Mouse (Mus musculus) kidney, postnatal 0 days (tissue): Measurements from ENCODE around the gene Usp10. TPM values are rescaled to one million over a fixed set of nuclear protein-coding genes. Genes with fewer than 3 reads are reported as not detected.

Experiments used
- ATAC-seq: fragments of 200-750 bp; cut with Nextera tagmentation; replicated peaks from 2 replicates; pipeline ENCODE4 v1.8.0; 2017; ENCODE audit warnings: low read depth, moderate number of reproducible peaks, moderate TSS enrichment, moderate library complexity; ENCODE audit not compliant: low FRiP score
- DNase-seq: peaks from one replicate; pipeline ENCODE4 v3.0.0-alpha.2; 2016; ENCODE audit warnings: low spot score
- H3K27ac ChIP-seq: fragments of 300-500 bp; sonication (generic); 2 replicates; pipeline ENCODE4 v1.5.1; 2014; ENCODE audit warnings: mild to moderate bottlenecking
- H3K27me3 ChIP-seq: fragments of 300-500 bp; sonication (generic); 2 replicates; pipeline ENCODE4 v1.6.1; 2014; ENCODE audit warnings: low read length, mixed read lengths; ENCODE audit not compliant: insufficient read depth
- H3K36me3 ChIP-seq: fragments of 300-500 bp; sonication (generic); 2 replicates; pipeline ENCODE4 v1.6.1; 2014; ENCODE audit warnings: low read length, mixed read lengths; ENCODE audit not compliant: insufficient read depth
- H3K4me1 ChIP-seq: fragments of 300-500 bp; sonication (generic); replicated peaks from 2 replicates; pipeline ENCODE4 v1.6.1; 2014; ENCODE audit warnings: antibody characterized with exemption, low read length, mixed read lengths; ENCODE audit not compliant: insufficient read depth
- H3K4me2 ChIP-seq: fragments of 300-500 bp; sonication (generic); 2 replicates; pipeline ENCODE4 v1.6.1; 2014; ENCODE audit warnings: mild to moderate bottlenecking, low read length, moderate library complexity, mixed read lengths
- H3K4me3 ChIP-seq: fragments of 300-500 bp; sonication (generic); replicated peaks from 2 replicates; pipeline ENCODE4 v1.5.1; 2014; ENCODE audit warnings: low read depth, low read length
- H3K9ac ChIP-seq: fragments of 300-500 bp; sonication (generic); 2 replicates; pipeline ENCODE4 v1.6.1; 2014; ENCODE audit warnings: low read depth, low read length
- H3K9me3 ChIP-seq: fragments of 300-500 bp; sonication (generic); replicated peaks from 2 replicates; pipeline ENCODE4 v1.6.1; 2016; ENCODE audit warnings: low read length, inconsistent platforms, mixed read lengths
- CTCF ChIP-seq: IDR thresholded peaks from 2 replicates; pipeline ENCODE4 v1.5.1; 2016; ENCODE audit warnings: antibody characterized with exemption, low read depth, mild to moderate bottlenecking, moderate library complexity
- WGBS: fragments of 180-500 bp; shearing (Covaris S2); extraction: QIAGEN DNeasy Blood & Tissue Kit; methylation state at CpG from one replicate; pipeline ENCODE4 v1.1.7; 2014; 5-methylcytosine and 5-hydroxymethylcytosine counted together
- polyA plus RNA-seq: library from polyadenylated mRNA; unstranded; fragments of >200 nt; fragmentation: Nextera tagmentation; extraction: Ambion mirVana; gene quantifications from 2 replicates; pipeline ENCODE4 v1.2.1, GENCODE M21; 2015

The Usp10 gene
- polyA plus RNA-seq, 1 experiment from 2014 or later: 97.5 TPM

GRCm38 (mm10) chr8:119897933-119898332, 12.2 kb upstream of the Usp10 start:
- WGBS: 15% methylated on average over 13 of the region's 13 CpGs
- Histone ChIP-seq H3K27ac (no peak overlapping the region), H3K27me3 (no peaks in the 10 kb centered on the region), H3K4me1 (0 out of 2 replicates have a peak, but pooled peaks cover 12% of the 10 kb centered on the region), H3K36me3 (no peaks in the 10 kb centered on the region), H3K9ac (0 out of 2 replicates have a peak overlapping the region, but pooled peaks have one; percentile 15), H3K4me3 (no peak overlapping the region), H3K4me2 (no peak overlapping the region), H3K9me3 (no peaks in the 10 kb centered on the region)
- ATAC-seq: no peak
- no peak for DNase-seq
- no peak for TF ChIP-seq CTCF

GRCm38 (mm10) chr8:119901349-119901748, 8.8 kb upstream of the Usp10 start:
- Histone ChIP-seq H3K4me2 (no peak overlapping the region), H3K4me1 (0 out of 2 replicates have a peak, but pooled peaks cover 12% of the 10 kb centered on the region), H3K9me3 (no peaks in the 10 kb centered on the region), H3K36me3 (no peaks in the 10 kb centered on the region), H3K27ac (no peak overlapping the region), H3K9ac (no peak overlapping the region), H3K4me3 (no peak overlapping the region), H3K27me3 (no peaks in the 10 kb centered on the region)
- WGBS: 52% methylated on average over 3 of the region's 3 CpGs
- ATAC-seq: peak; percentile 73
- no peak for TF ChIP-seq CTCF
- peak; percentile 35 for DNase-seq

- H3K4me1 ChIP-seq: 0 out of 2 replicates have a peak, but pooled peaks cover 12% of the 10 kb centered on the region
- WGBS: 66% methylated on average over 8 of the region's 8 CpGs
- no peak for DNase-seq
Measured at GRCm38 (mm10) chr8:119901952-119902351, 8.2 kb upstream of the Usp10 start.

GRCm38 (mm10) chr8:119904323-119904911, 5.7 kb upstream of the Usp10 start:
- DNase-seq (no peak), ATAC-seq (no peak)
- H3K36me3 ChIP-seq: no peaks in the 10 kb centered on the region
- H3K4me1 ChIP-seq: 0 out of 2 replicates have a peak, but pooled peaks cover 7% of the 10 kb centered on the region
- WGBS: 43% methylated on average over 12 of the region's 12 CpGs
- H3K4me2 ChIP-seq: no peak overlapping the region
- no peak overlapping the region for H3K9ac ChIP-seq
- H3K27ac ChIP-seq: no peak overlapping the region
- no peak overlapping the region for H3K4me3 ChIP-seq
- no peaks in the 10 kb centered on the region for H3K27me3 ChIP-seq
- no peaks in the 10 kb centered on the region for H3K9me3 ChIP-seq
- no peak for TF ChIP-seq CTCF

More at GRCm38 (mm10) chr8:119901952-119902351, 8.2 kb upstream of the Usp10 start:
- H3K27ac ChIP-seq: no peak overlapping the region
- no peak overlapping the region for H3K9ac ChIP-seq
- TF ChIP-seq CTCF: no peak
- no peaks in the 10 kb centered on the region for H3K9me3 ChIP-seq
- no peak overlapping the region for H3K4me3 ChIP-seq
- no peak overlapping the region for H3K4me2 ChIP-seq
- H3K36me3 ChIP-seq: no peaks in the 10 kb centered on the region
- no peaks in the 10 kb centered on the region for H3K27me3 ChIP-seq
- no peak for ATAC-seq

- 0% methylated on average over 59 of the region's 97 CpGs for WGBS
- peak; percentile 94 for ATAC-seq
- peak; percentile 94 for DNase-seq
- H3K4me1 ChIP-seq: peaks cover 36% of the 10 kb centered on the region
- no peak for TF ChIP-seq CTCF
- peak within 1 kb of the TSS; percentile 82 for H3K4me3 ChIP-seq
- H3K9ac ChIP-seq: peak within 1 kb of the TSS; percentile 90
- H3K27me3 ChIP-seq: no peaks in the 10 kb centered on the region
- H3K4me2 ChIP-seq: peak within 1 kb of the TSS; percentile 93
- no peaks in the 10 kb centered on the region for H3K36me3 ChIP-seq
- H3K27ac ChIP-seq: peak within 1 kb of the TSS; percentile 90
- H3K9me3 ChIP-seq: no peaks in the 10 kb centered on the region
Measured at GRCm38 (mm10) chr8:119910547-119911257, 542 bp downstream of the Usp10 start, which contains the start of gene Gm20388. Gene Gm20388, plus strand, starts transcription at chr8:119910841.

- peaks cover 41% of the 10 kb centered on the region for H3K4me1 ChIP-seq
- under 1% methylated on average over 30 of the region's 30 CpGs for WGBS
Measured at GRCm38 (mm10) chr8:119911258-119911962, 1.2 kb downstream of the Usp10 start.

More at GRCm38 (mm10) chr8:119911258-119911962, 1.2 kb downstream of the Usp10 start:
- no peak; the same call in 1 of the 2 replicates for ATAC-seq
- TF ChIP-seq CTCF: no peak
- peak overlapping the region; percentile 90 for H3K9ac ChIP-seq
- peak overlapping the region; percentile 93 for H3K4me2 ChIP-seq
- H3K36me3 ChIP-seq: no peaks in the 10 kb centered on the region
- peak overlapping the region; percentile 90 for H3K27ac ChIP-seq
- H3K4me3 ChIP-seq: peak overlapping the region; percentile 82
- no peaks in the 10 kb centered on the region for H3K27me3 ChIP-seq
- DNase-seq: peak; percentile 58
- no peaks in the 10 kb centered on the region for H3K9me3 ChIP-seq
